Mouse (Mus musculus) forebrain, postnatal 0 days (tissue): ENCODE measurements around the gene Plxna4. TPM values are rescaled to one million over a fixed set of nuclear protein-coding genes. Genes with fewer than 3 reads are reported as not detected.

Source experiments
- ATAC-seq: fragments of 200-750 bp; cut with Nextera tagmentation; 2 replicates; pipeline ENCODE4 v1.8.0; 2017; ENCODE audit warnings: mild to moderate bottlenecking, moderate library complexity
- DNase-seq: peaks from one replicate; pipeline ENCODE4 v3.0.0-alpha.2; 2015
- H3K27ac ChIP-seq: fragments of 300-500 bp; sonication (generic); 2 replicates; pipeline ENCODE4 v1.5.1; 2014; ENCODE audit warnings: low read depth, mild to moderate bottlenecking, antibody characterized with exemption, low read length, moderate library complexity, mixed read lengths
- H3K27me3 ChIP-seq: fragments of 300-500 bp; sonication (generic); 2 replicates; pipeline ENCODE4 v1.6.1; 2014; ENCODE audit warnings: mild to moderate bottlenecking, low read length, mixed read lengths; ENCODE audit not compliant: insufficient read depth
- H3K36me3 ChIP-seq: fragments of 300-500 bp; sonication (generic); 2 replicates; pipeline ENCODE4 v1.6.1; 2014; ENCODE audit warnings: mild to moderate bottlenecking, moderate library complexity; ENCODE audit not compliant: insufficient read depth
- H3K4me1 ChIP-seq: fragments of 300-500 bp; sonication (generic); 2 replicates; pipeline ENCODE4 v1.6.1; 2014; ENCODE audit warnings: antibody characterized with exemption; ENCODE audit not compliant: insufficient read depth
- H3K4me2 ChIP-seq: fragments of 300-500 bp; sonication (generic); 2 replicates; pipeline ENCODE4 v1.6.1; 2014; ENCODE audit warnings: low read depth, mild to moderate bottlenecking, moderate library complexity
- H3K4me3 ChIP-seq: fragments of 300-500 bp; sonication (generic); 2 replicates; pipeline ENCODE4 v1.5.1; 2014; ENCODE audit warnings: low read depth, low read length, mixed read lengths
- H3K9ac ChIP-seq: fragments of 300-500 bp; sonication (generic); 2 replicates; pipeline ENCODE4 v1.6.1; 2014; ENCODE audit warnings: mild to moderate bottlenecking
- H3K9me3 ChIP-seq: fragments of 300-500 bp; sonication (generic); 2 replicates; pipeline ENCODE4 v1.6.1; 2016; ENCODE audit warnings: low read length
- CTCF ChIP-seq: sonication (generic); IDR thresholded peaks from 2 replicates; pipeline ENCODE4 v1.5.1; 2016; ENCODE audit warnings: antibody characterized with exemption, control low read depth, low read depth
- WGBS: fragments of 180-500 bp; shearing (Covaris S2); extraction: QIAGEN DNeasy Blood & Tissue Kit; methylation state at CpG from one replicate; pipeline ENCODE4 v1.1.7; 2014; 5-methylcytosine and 5-hydroxymethylcytosine counted together
- polyA plus RNA-seq: library from polyadenylated mRNA; unstranded; fragments of >200 nt; fragmentation: Nextera tagmentation; extraction: Ambion mirVana; gene quantifications from 2 replicates; pipeline ENCODE4 v1.2.1, GENCODE M21; 2015
- total RNA-seq: library from RNA; depleted of rRNA; stranded (reverse); fragments of >200 nt; gene quantifications from 2 replicates; pipeline ENCODE4 v1.2.3, GENCODE M21; 2014

Plxna4 gene
- total and polyA plus RNA-seq, 2 experiments from 2014 or later = 12.0 to 51.5 TPM

DNA sequence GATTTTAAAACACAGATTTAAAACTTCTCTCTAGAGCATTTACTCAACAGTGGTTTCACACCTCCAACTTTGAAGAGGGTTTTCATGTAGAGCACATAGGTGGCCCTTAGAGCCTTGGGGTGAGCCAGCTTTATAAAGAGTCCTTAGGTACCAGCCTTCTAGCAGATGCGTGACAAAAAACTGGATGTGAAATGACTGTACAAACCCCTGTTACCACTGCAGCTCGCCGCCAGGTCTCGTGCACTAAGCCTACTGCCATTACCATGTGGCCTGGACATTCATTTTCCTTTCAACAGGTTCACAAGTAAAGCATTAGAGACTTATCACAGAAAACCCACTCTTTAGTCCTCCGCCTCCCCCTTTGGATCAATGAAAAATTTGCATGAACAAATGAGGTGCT lies 261.6 kb downstream of the Plxna4 start:
- WGBS = 92% methylated on average over 5 of the region's 5 CpGs

DNA sequence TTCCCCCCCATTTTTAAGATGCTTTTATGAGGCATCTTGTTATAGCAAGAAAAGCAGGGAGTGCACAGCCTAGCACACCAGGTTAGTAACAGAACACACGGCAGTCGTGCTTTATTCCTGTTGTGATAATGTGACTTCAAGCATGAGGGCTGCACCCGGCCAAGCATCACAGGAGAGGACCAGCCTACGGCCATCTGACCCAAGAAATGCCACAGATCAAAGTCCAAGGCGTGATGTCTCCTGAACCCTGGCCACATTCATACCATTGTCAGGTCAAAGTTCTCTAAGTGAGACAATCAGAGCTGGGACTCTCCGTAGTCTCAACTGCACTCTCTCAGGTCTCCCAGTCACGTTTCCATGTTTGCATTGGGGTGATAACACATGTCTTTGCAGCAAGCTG lies 262.1 kb downstream of the Plxna4 start:
- H3K4me1 ChIP-seq = peaks cover 6% of the 10 kb centered on the region
- H3K4me2 ChIP-seq = no peak overlapping the region
- H3K36me3 ChIP-seq = no peaks in the 10 kb centered on the region
- no peak overlapping the region for H3K9ac ChIP-seq
- ATAC-seq = no peak
- H3K9me3 ChIP-seq = no peaks in the 10 kb centered on the region
- WGBS = 84% methylated on average over 7 of the region's 7 CpGs
- TF ChIP-seq CTCF = no peak
- no peak for DNase-seq
- H3K27me3 ChIP-seq = no peaks in the 10 kb centered on the region
- no peak overlapping the region for H3K4me3 ChIP-seq
- no peak overlapping the region for H3K27ac ChIP-seq

More for the DNA sequence above, 261.6 kb downstream of the Plxna4 start:
- no peak overlapping the region for H3K4me3 ChIP-seq
- no peaks in the 10 kb centered on the region for H3K36me3 ChIP-seq
- peaks cover 6% of the 10 kb centered on the region for H3K4me1 ChIP-seq
- H3K27ac ChIP-seq = no peak overlapping the region
- H3K9ac ChIP-seq = no peak overlapping the region
- no peak for DNase-seq
- H3K4me2 ChIP-seq = no peak overlapping the region
- H3K27me3 ChIP-seq = no peaks in the 10 kb centered on the region
- no peak for TF ChIP-seq CTCF
- no peaks in the 10 kb centered on the region for H3K9me3 ChIP-seq
- ATAC-seq = no peak

DNA sequence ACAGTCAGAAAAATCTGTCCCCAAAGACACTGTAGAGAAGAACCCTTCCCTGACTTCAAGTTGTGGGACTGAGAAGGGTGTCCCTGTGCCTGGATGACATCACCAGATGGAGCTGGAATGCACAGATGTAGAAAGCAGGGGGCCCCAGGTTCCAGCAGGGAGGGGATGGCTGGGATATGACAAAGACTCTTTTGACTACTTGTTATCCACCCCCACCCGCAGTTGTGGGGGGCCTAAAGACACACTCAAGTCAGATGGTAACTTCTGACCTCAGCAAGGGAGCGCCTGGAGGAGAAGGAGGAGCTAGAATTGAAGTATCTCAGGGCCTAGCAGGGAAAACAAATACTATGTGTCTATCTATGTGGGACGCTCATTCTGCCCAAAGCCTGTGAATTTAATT lies 266.8 kb downstream of the Plxna4 start:
- Histone ChIP-seq H3K27me3 (no peaks in the 10 kb centered on the region), H3K36me3 (no peaks in the 10 kb centered on the region), H3K4me2 (no peak overlapping the region), H3K4me1 (no peaks in the 10 kb centered on the region), H3K27ac (no peak overlapping the region), H3K9me3 (no peaks in the 10 kb centered on the region), H3K4me3 (no peak overlapping the region), H3K9ac (no peak overlapping the region)
- no peak for TF ChIP-seq CTCF
- ATAC-seq (no peak), DNase-seq (no peak)
- 64% methylated on average over 3 of the region's 3 CpGs for WGBS

DNA sequence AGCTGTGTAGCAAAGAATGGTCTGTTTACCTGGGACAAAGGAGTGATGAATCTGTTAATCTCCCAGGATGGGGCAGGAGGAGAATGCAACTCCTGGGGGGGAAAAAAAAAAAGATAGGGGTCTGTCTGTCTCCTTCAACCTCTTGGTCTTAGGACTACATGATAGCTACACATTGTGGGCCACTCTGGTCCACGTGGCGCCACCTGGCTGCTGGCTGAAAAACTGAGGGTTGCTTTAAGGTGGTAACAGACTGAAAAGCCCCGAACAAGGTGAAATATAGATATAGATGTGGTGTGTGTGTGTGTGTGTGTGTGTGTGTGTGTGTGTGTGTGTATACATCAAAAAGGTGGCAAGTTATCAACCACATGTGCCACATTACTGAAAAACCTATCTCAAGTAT lies 267.7 kb downstream of the Plxna4 start:
- H3K27ac ChIP-seq = no peak overlapping the region
- no peaks in the 10 kb centered on the region for H3K9me3 ChIP-seq
- 35% methylated on average over 3 of the region's 3 CpGs for WGBS
- H3K4me2 ChIP-seq = no peak overlapping the region
- ATAC-seq (no peak), DNase-seq (no peak)
- H3K4me3 ChIP-seq = no peak overlapping the region
- H3K36me3 ChIP-seq = no peaks in the 10 kb centered on the region
- no peaks in the 10 kb centered on the region for H3K27me3 ChIP-seq
- peak; percentile 52 for TF ChIP-seq CTCF
- no peaks in the 10 kb centered on the region for H3K4me1 ChIP-seq
- H3K9ac ChIP-seq = no peak overlapping the region

DNA sequence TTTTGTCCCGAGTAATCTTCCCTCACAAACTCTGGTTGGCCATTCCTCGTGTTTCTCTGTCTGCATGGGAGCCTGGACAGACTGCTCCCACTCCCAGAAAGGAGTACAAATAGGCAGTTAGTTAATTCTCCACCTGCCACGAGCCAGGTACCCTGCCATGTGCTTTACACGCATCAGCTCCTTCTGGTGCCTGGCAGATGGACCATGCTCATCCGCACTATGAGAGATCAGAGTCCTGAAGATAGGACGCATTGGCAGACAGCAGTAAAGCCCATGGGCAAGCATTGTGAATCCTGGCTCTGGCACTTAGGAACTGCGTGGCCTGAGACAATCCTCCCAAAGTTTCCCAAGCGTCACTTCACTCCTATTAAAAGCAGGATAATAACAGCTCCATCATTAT lies 270.5 kb downstream of the Plxna4 start:
- WGBS = 68% methylated on average over 8 of the region's 8 CpGs
- DNase-seq = no peak

DNA sequence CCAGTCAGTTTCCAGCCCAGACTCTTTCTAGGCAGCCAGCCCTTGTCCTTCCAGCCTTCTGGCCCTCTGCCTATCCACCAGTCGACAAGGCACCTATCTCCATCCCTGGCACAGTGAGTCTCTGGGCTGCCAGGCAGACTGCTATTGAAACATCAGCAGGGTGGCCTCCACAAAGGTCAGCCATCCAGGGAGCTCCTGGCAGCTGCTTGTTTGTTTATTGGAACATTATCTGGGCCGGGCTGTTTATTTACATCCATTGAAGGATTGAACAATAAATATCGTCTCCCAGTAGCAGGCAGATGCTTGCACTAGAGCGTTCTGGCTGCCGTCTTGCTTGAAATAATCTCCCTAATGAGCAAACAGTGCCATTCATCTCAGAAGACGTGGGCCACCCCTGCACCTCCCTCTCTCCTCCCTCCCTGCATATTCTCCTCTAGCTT lies 273.0 kb downstream of the Plxna4 start:
- no peak overlapping the region for H3K9ac ChIP-seq
- no peaks in the 10 kb centered on the region for H3K27me3 ChIP-seq
- ATAC-seq (peak; percentile 69), DNase-seq (peak; percentile 37)
- no peaks in the 10 kb centered on the region for H3K9me3 ChIP-seq
- H3K4me1 ChIP-seq = peaks cover 4% of the 10 kb centered on the region; the same call in 1 of the 2 replicates
- H3K36me3 ChIP-seq = no peaks in the 10 kb centered on the region
- no peak for TF ChIP-seq CTCF
- 0 out of 2 replicates have a peak overlapping the region, but pooled peaks have one; percentile 29 for H3K27ac ChIP-seq
- 14% methylated on average over 6 of the region's 6 CpGs for WGBS
- no peak overlapping the region for H3K4me3 ChIP-seq
- no peak overlapping the region for H3K4me2 ChIP-seq

More for the DNA sequence above, 270.5 kb downstream of the Plxna4 start:
- H3K4me1 ChIP-seq = peaks cover 4% of the 10 kb centered on the region; the same call in 1 of the 2 replicates
- H3K4me2 ChIP-seq = no peak overlapping the region
- no peak overlapping the region for H3K4me3 ChIP-seq
- H3K36me3 ChIP-seq = no peaks in the 10 kb centered on the region
- H3K27ac ChIP-seq = no peak overlapping the region
- no peak for ATAC-seq
- H3K9me3 ChIP-seq = no peaks in the 10 kb centered on the region
- H3K27me3 ChIP-seq = no peaks in the 10 kb centered on the region
- no peak for TF ChIP-seq CTCF
- no peak overlapping the region for H3K9ac ChIP-seq

DNA sequence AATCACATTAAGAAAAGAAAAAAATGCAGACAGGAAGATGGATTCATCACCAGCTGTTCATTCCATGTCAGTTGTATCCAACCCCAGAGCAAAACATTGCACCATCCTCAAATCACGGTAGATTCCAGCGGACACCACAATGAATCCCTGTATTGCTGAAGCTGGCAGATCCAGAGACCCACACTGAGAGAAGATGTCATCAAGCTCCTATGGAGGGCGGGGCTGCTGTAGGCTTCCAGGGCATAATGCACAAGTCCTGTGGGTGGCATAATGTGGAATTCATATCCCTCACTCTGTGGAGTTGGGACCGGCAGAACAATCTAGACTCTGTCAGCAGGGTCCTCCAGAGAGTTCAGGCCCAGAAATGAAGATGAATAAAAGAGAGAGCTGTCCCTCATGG lies 278.8 kb downstream of the Plxna4 start:
- no peak for TF ChIP-seq CTCF
- no peak for DNase-seq
- 85% methylated on average over 4 of the region's 4 CpGs for WGBS
- ATAC-seq = no peak
- Histone ChIP-seq H3K9ac (no peak overlapping the region), H3K27ac (no peak overlapping the region), H3K27me3 (no peaks in the 10 kb centered on the region), H3K4me3 (no peak overlapping the region), H3K9me3 (no peaks in the 10 kb centered on the region), H3K4me1 (peaks cover under 1% of the 10 kb centered on the region; the same call in 1 of the 2 replicates), H3K4me2 (no peak overlapping the region), H3K36me3 (0 out of 2 replicates have a peak, but pooled peaks cover 3% of the 10 kb centered on the region)

DNA sequence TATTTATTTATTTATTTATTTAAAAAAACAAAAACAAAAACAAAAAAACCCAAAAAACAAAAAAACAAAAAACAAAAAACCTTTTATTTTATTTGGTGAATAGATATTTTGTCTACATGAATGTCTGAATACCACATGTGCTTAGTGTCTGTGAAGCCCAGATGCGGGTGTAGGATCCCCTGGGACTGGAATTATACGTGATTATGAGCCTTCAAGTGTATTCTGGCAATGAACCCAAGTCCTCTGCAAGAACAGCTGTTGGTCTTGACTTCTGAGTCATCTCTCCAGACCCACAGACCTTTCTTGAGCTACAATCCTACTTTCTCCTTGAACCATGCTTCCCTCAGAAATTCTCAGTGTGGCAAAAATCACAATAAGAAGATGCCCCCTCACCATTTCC lies 287.4 kb downstream of the Plxna4 start:
- no peak for DNase-seq
- Histone ChIP-seq H3K9me3 (no peaks in the 10 kb centered on the region), H3K9ac (no peak overlapping the region), H3K4me1 (no peaks in the 10 kb centered on the region), H3K4me2 (no peak overlapping the region), H3K4me3 (no peak overlapping the region), H3K27me3 (no peaks in the 10 kb centered on the region), H3K36me3 (no peaks in the 10 kb centered on the region), H3K27ac (no peak overlapping the region)
- no peak for TF ChIP-seq CTCF
- no peak for ATAC-seq
- 79% methylated on average over 2 of the region's 2 CpGs for WGBS
